Mouse (Mus musculus): ENCODE measurements around the gene Vps13a. TPM values are rescaled to one million over a fixed set of nuclear protein-coding genes. Genes with fewer than 3 reads are reported as not detected.
A peak's percentile ranks its signal among the peaks of the same experiment; 100 is the strongest.
"Not testable (repeated sequence)": the region's sequence is repeated elsewhere in the genome, so short reads cannot be mapped to it uniquely, and the experiment has no call there.

The Vps13a gene
- polyA plus RNA-seq, 1 experiment from 2014 or later: 10.1 TPM

DNA sequence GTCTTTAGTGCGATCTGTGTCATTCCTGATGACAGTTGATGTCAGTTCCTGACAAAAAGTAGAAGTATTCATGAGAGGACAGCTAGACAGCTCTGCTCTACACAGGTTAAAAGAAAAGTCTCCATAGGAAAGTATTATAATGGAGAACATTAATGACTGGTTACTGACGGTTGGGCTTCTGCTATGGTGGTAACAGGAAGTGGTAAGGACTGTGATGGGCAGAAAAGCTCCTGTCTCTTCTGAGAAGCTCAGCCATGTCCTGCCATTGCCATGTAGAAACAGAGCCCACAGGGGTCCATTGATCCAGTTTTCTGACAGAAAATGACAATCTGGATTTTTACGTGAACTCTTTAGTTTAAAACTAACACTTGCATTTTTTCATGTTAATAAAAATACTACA lies 21.4 kb upstream of the Vps13a start:
- no peaks in the 10 kb centered on the region for H3K27me3 ChIP-seq (ENCODE audit: control insufficient read depth, insufficient read depth, low read length)
- DNase-seq (ENCODE audit: low spot score) (no peak), ATAC-seq (ENCODE audit: low FRiP score) (no peak)
- no peaks in the 10 kb centered on the region for H3K36me3 ChIP-seq (replicated peaks; ENCODE audit: control insufficient read depth, insufficient read depth)
- H3K27ac ChIP-seq: no peak overlapping the region
- no peaks in the 10 kb centered on the region for H3K9me3 ChIP-seq (ENCODE audit: control insufficient read depth, low read length)
- H3K4me2 ChIP-seq (replicated peaks): no peak overlapping the region
- 88% methylated on average over 3 of the region's 3 CpGs for WGBS
- no peaks in the 10 kb centered on the region for H3K4me1 ChIP-seq (replicated peaks; ENCODE audit: control insufficient read depth, insufficient read depth, low read length)
- no peak overlapping the region for H3K4me3 ChIP-seq (replicated peaks; ENCODE audit: low read length)
- no peak overlapping the region for H3K9ac ChIP-seq

DNA sequence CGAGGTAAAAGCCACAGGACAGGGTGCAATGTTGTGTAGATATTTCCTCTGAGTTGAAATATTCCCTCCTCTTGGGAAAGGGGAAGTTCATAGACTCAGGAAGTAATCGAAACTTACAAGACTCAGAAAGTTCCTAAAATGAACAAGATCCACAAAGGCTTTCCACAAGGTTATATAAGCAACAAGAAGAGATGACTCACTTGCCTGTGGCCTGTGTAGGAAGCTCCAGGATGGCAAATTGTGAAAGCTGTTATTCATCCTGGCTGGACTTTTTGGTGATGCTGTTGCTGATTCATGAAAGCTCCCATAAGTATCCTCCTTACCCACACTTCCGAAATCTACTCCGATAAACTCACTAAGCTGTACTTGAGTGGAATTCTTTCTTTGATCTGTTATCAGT lies 17.2 kb upstream of the Vps13a start:
- H3K4me3 ChIP-seq (replicated peaks; ENCODE audit: low read length): no peak overlapping the region
- no peaks in the 10 kb centered on the region for H3K9me3 ChIP-seq (ENCODE audit: control insufficient read depth, low read length)
- H3K27ac ChIP-seq: no peak overlapping the region
- no peaks in the 10 kb centered on the region for H3K4me1 ChIP-seq (replicated peaks; ENCODE audit: control insufficient read depth, insufficient read depth, low read length)
- DNase-seq (ENCODE audit: low spot score): no peak
- ATAC-seq (ENCODE audit: low FRiP score): no peak
- H3K36me3 ChIP-seq (replicated peaks; ENCODE audit: control insufficient read depth, insufficient read depth): no peaks in the 10 kb centered on the region
- H3K4me2 ChIP-seq (replicated peaks): no peak overlapping the region
- 90% methylated on average over 4 of the region's 4 CpGs for WGBS
- no peak overlapping the region for H3K9ac ChIP-seq
- no peaks in the 10 kb centered on the region for H3K27me3 ChIP-seq (ENCODE audit: control insufficient read depth, insufficient read depth, low read length)

DNA sequence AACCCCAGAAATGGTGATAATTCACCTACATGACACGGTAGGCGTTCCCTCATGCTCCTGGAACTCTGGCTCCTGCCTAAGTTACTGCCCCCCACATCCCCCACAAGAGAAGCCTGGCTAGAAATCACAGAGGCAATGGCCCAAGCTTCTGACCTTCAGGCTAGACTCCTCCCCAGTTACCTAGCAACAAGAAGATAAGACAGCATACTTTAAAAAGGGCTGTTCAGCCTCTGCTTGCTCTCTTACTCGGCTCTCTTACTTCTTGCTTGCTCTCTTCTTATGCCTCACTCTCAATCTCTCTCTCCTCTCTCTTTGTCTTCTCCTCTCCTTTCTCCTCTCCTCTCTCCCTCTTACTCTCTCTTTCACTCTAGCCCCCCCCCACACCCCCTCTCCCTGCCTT lies 13.8 kb upstream of the Vps13a start:
- H3K4me1 ChIP-seq (replicated peaks; ENCODE audit: control insufficient read depth, insufficient read depth, low read length); DNase-seq (ENCODE audit: low spot score); H3K4me2 ChIP-seq (replicated peaks); H3K9ac ChIP-seq; H3K36me3 ChIP-seq (replicated peaks; ENCODE audit: control insufficient read depth, insufficient read depth); H3K27ac ChIP-seq; ATAC-seq (ENCODE audit: low FRiP score); H3K9me3 ChIP-seq (ENCODE audit: control insufficient read depth, low read length); H3K27me3 ChIP-seq (ENCODE audit: control insufficient read depth, insufficient read depth, low read length); H3K4me3 ChIP-seq (replicated peaks; ENCODE audit: low read length): not testable (repeated sequence)
- 91% methylated on average over 3 of the region's 3 CpGs for WGBS

DNA sequence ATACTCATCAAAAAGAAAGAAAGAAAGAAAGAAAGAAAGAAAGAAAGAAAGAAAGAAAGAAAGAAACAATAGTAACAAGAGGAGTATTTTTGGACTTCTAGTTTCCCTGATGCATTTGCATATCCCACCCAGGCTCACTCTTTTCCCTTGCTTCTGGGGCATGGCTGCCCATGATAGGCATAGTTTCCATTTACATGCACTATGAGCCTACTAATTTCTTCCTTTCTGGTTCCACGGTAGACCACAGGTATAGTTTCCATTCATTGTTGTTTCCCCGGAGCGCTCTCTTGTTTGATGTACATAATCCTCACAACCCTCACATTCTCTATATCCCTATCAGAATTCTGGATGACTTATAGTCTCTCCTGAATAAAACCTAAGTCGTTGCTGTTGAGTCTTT lies 9.2 kb upstream of the Vps13a start:
- Histone ChIP-seq H3K27ac (no peak overlapping the region), H3K4me2 (replicated peaks) (no peak overlapping the region), H3K36me3 (replicated peaks; ENCODE audit: control insufficient read depth, insufficient read depth) (no peaks in the 10 kb centered on the region), H3K4me1 (replicated peaks; ENCODE audit: control insufficient read depth, insufficient read depth, low read length) (no peaks in the 10 kb centered on the region), H3K27me3 (ENCODE audit: control insufficient read depth, insufficient read depth, low read length) (no peaks in the 10 kb centered on the region), H3K4me3 (replicated peaks; ENCODE audit: low read length) (no peak overlapping the region), H3K9ac (no peak overlapping the region), H3K9me3 (ENCODE audit: control insufficient read depth, low read length) (no peaks in the 10 kb centered on the region)
- DNase-seq (ENCODE audit: low spot score): no peak
- WGBS: 83% methylated on average over 4 of the region's 4 CpGs
- ATAC-seq (ENCODE audit: low FRiP score): no peak

DNA sequence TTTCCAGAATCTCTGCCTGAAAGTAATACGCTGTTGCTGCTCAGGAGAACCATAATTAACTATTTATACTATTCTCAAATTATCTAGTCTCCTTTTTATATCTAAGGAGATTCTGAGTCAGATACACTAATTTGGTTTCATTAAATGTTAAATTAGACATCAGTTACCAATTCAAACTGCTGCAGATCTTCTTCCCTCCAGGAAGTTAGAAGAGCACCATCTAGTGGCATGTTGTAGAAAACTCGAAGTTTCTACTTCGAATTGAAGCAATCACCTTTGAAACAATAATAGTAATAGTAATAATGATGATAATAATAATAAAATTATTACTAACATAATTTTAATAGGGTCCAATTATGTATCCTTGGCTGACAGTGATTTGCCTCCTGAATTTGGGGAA lies 4.1 kb upstream of the Vps13a start:
- DNase-seq (ENCODE audit: low spot score): peak; percentile 72

DNA sequence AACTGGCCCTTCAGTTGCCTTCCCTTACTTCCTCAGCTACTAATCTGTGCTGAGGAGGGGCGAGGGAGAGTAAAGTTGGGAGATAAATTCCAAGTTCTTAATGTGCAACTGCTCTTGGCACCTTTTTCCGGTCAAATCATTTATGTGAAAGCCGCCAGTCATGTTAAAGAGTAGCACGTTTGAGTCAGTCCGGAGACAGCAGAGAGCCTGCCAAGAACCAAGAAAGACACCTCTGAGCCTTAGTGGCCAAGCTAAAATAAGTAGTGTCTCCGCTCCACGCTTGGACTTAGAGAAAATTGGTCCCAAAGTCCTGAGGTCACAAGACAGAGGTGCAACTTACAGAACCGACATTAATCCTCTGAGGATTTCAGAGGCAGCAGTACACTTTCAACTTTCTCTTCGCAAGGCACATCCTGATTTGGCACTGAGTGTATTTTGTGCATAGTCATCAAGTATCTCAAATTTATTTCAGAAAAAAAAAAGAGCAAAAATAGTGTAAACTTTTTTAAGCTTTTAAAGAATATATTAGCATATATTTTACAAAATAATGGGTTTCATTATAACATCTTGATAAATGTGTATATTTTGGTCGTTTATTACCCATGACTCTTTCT lies 780 bp upstream of the Vps13a start:
- no peak for DNase-seq (ENCODE audit: low spot score)
- Histone ChIP-seq H3K4me1 (replicated peaks; ENCODE audit: control insufficient read depth, insufficient read depth, low read length) (peaks cover 5% of the 10 kb centered on the region; the same call in 1 of the 2 replicates), H3K9ac (peak overlapping the region; percentile 45; the same call in 1 of the 2 replicates), H3K4me3 (replicated peaks; ENCODE audit: low read length) (peak overlapping the region; percentile 78), H3K36me3 (replicated peaks; ENCODE audit: control insufficient read depth, insufficient read depth) (no peaks in the 10 kb centered on the region), H3K27me3 (ENCODE audit: control insufficient read depth, insufficient read depth, low read length) (peaks cover 14% of the 10 kb centered on the region), H3K9me3 (ENCODE audit: control insufficient read depth, low read length) (no peaks in the 10 kb centered on the region), H3K4me2 (replicated peaks) (peak overlapping the region; percentile 96), H3K27ac (no peak overlapping the region)
- no peak for ATAC-seq (ENCODE audit: low FRiP score)
- WGBS: 15% methylated on average over 10 of the region's 10 CpGs

More for the DNA sequence above, 4.1 kb upstream of the Vps13a start:
- H3K9ac ChIP-seq: no peak overlapping the region
- no peak overlapping the region for H3K4me3 ChIP-seq (replicated peaks; ENCODE audit: low read length)
- no peak overlapping the region for H3K27ac ChIP-seq
- no peaks in the 10 kb centered on the region for H3K36me3 ChIP-seq (replicated peaks; ENCODE audit: control insufficient read depth, insufficient read depth)
- 0 out of 2 replicates have a peak, but pooled peaks cover 3% of the 10 kb centered on the region for H3K4me1 ChIP-seq (replicated peaks; ENCODE audit: control insufficient read depth, insufficient read depth, low read length)
- H3K9me3 ChIP-seq (ENCODE audit: control insufficient read depth, low read length): no peaks in the 10 kb centered on the region
- 21% methylated on average over 3 of the region's 3 CpGs for WGBS
- H3K27me3 ChIP-seq (ENCODE audit: control insufficient read depth, insufficient read depth, low read length): peaks cover 14% of the 10 kb centered on the region
- ATAC-seq (ENCODE audit: low FRiP score): no peak
- H3K4me2 ChIP-seq (replicated peaks): no peak overlapping the region

DNA sequence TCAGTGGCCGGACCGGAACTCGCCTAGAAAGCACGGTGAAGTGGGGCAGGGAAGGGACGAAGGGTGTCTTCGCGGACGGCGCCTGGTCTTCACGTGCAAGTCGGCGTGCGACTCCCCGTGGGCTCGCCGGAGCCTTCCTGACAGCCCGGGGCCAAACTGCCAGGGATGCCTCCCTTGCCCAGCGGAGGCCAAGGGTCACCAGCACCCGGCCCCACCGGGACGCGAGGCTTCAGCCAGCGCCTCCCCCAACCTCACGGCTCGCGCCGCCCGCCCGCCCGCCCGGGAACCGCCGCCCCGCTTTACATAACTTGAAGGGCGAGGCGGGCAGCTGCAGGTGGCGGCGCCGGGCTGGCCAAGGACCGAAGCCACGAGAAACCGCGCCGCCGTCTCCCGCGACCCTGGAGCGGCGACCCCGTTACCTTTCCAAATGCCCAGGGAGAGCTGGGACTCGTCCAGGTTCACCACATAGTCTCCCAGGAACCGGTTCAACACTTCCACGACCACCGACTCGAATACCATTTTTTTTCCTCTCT lies 416 bp downstream of the Vps13a start:
- peak overlapping the region; percentile 66 for H3K9ac ChIP-seq
- under 1% methylated on average over 55 of the region's 55 CpGs for WGBS
- DNase-seq (ENCODE audit: low spot score) (no peak), ATAC-seq (ENCODE audit: low FRiP score) (no peak; the same call in 1 of the 2 replicates)
- H3K4me3 ChIP-seq (replicated peaks; ENCODE audit: low read length): peak overlapping the region; percentile 78
- H3K4me2 ChIP-seq (replicated peaks): peak overlapping the region; percentile 96
- H3K27me3 ChIP-seq (ENCODE audit: control insufficient read depth, insufficient read depth, low read length): peaks cover 14% of the 10 kb centered on the region
- 0 out of 2 replicates have a peak overlapping the region, but pooled peaks have one; percentile 20 for H3K27ac ChIP-seq
- no peaks in the 10 kb centered on the region for H3K9me3 ChIP-seq (ENCODE audit: control insufficient read depth, low read length)
- H3K4me1 ChIP-seq (replicated peaks; ENCODE audit: control insufficient read depth, insufficient read depth, low read length): peaks cover 5% of the 10 kb centered on the region; the same call in 1 of the 2 replicates
- H3K36me3 ChIP-seq (replicated peaks; ENCODE audit: control insufficient read depth, insufficient read depth): no peaks in the 10 kb centered on the region

DNA sequence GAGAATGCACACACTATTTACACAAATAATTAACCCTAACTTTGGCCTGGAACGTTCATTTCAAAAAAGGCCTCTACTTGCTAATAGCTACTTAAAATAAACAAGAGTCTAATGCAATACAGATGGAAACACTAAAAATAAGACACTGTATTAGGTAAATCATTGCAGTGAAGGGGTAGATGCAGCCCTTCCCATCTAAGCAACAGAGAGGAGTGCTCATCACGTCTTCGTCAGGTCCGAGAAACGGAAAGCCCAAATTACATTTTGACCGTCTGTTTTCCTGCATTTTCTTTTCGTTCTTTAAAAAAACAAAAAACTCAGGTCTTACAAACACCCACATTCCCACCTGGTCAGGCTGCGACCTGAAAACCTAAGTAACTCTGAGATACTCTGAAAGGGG lies 947 bp downstream of the Vps13a start:
- H3K36me3 ChIP-seq (replicated peaks; ENCODE audit: control insufficient read depth, insufficient read depth): no peaks in the 10 kb centered on the region
- DNase-seq (ENCODE audit: low spot score) (no peak), ATAC-seq (ENCODE audit: low FRiP score) (no peak)
- peaks cover 14% of the 10 kb centered on the region for H3K27me3 ChIP-seq (ENCODE audit: control insufficient read depth, insufficient read depth, low read length)
- H3K4me1 ChIP-seq (replicated peaks; ENCODE audit: control insufficient read depth, insufficient read depth, low read length): peaks cover 5% of the 10 kb centered on the region; the same call in 1 of the 2 replicates
- peak overlapping the region; percentile 96 for H3K4me2 ChIP-seq (replicated peaks)
- no peaks in the 10 kb centered on the region for H3K9me3 ChIP-seq (ENCODE audit: control insufficient read depth, low read length)
- H3K4me3 ChIP-seq (replicated peaks; ENCODE audit: low read length): peak overlapping the region; percentile 78
- H3K9ac ChIP-seq: peak overlapping the region; percentile 66
- no peak overlapping the region for H3K27ac ChIP-seq
- WGBS: 20% methylated on average over 8 of the region's 8 CpGs

DNA sequence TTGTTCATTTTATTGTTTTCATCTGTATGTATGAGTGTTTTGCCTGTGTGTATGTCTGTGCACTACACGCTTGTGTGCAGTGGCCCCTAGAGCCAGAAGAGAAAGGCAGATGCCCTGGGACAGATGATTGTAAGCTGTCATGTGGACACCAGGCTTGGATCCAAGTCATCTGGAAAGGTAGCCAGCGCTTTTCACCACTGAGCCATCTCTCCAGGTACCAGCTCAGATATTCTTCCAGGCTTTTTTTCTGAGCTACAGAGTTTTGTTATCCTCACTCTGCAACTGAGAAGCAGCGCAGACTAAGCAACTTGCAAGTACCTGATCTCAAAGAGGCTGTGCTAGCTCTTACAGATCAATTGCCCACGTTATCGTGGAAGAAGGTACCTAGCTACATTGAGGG lies 1.5 kb downstream of the Vps13a start:
- ATAC-seq (ENCODE audit: low FRiP score): no peak
- Histone ChIP-seq H3K27me3 (ENCODE audit: control insufficient read depth, insufficient read depth, low read length) (peaks cover 14% of the 10 kb centered on the region), H3K36me3 (replicated peaks; ENCODE audit: control insufficient read depth, insufficient read depth) (no peaks in the 10 kb centered on the region), H3K4me1 (replicated peaks; ENCODE audit: control insufficient read depth, insufficient read depth, low read length) (peaks cover 5% of the 10 kb centered on the region; the same call in 1 of the 2 replicates), H3K9me3 (ENCODE audit: control insufficient read depth, low read length) (no peaks in the 10 kb centered on the region), H3K4me3 (replicated peaks; ENCODE audit: low read length) (no peak overlapping the region), H3K9ac (no peak overlapping the region), H3K4me2 (replicated peaks) (no peak overlapping the region; the same call in 1 of the 2 replicates), H3K27ac (no peak overlapping the region)
- DNase-seq (ENCODE audit: low spot score): no peak
- WGBS: 68% methylated on average over 5 of the region's 5 CpGs

Data from hindbrain, embryonic 14.5 days (tissue).